Mouse (Mus musculus) left cerebral cortex, adult 8-10 months (tissue): ENCODE measurements around the gene Defb29. TPM values are rescaled to one million over a fixed set of nuclear protein-coding genes. Genes with fewer than 3 reads are reported as not detected.

Experiments
- DNase-seq, 2 experiments: peaks; one replicate each; pipeline ENCODE4 v3.0.0; 2022; ENCODE audit warnings: low spot score in 2 of 2
- total RNA-seq, 4 experiments: library from RNA; stranded (reverse); gene quantifications; 2 replicates each; pipeline ENCODE4 v1.2.4; 2022

Gene Defb29
- total RNA-seq, 4 experiments from 2014 or later, result not detected

GRCm38 (mm10) chr2:152500863-152501229 lies 39.1 kb downstream of the Defb29 start:
- DNase-seq, result no peak

DNA sequence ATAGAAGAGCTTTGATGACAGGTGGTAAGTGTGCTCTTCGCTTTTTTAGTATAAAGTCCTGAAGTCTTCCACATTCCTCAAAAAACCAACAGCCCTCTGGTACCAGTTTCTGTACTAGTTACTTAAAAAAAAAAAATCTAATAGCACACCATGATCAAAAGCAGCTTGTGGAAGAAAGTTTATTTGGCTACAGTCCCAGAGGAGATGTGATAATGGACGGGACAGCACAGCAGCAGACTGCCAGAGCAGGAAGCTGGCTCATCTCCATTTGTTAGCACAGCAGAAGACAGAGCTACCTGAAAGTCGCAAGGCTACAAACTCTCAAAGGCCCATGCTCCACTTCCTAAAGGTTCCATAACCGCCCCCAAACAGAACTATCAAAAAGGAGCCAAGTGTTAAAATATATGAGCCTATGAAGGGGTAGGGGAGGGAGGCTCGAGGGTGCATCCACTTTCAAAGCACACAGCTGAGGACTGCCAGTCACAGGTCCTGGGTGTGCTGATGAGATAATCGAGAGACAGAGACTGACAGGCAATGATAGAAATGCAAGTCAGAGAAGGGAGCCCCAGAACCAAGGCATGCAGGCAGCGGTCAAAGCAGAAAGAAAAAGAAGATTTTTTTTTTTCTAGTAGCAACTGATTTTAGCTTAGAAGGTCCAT lies 39.6 kb downstream of the Defb29 start:
- DNase-seq, result no peak

DNA sequence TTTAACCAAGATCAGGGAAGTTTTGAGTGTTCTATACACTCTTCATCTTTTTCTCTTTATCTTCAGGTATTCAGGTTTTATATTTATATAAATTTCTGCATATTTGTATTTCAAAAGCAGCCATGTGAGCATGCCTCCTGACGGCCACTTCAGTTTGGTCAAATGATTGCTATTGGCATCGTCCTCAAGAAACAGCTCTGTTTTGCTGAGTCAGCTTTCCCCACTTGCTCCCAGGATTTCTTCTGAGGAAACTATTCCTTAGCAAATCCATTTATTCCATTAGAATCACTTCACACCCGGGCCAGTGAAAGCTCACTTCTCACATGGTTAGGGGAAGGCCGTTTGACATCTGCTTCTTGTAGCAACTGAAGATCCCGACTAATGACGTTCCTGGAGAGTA lies 41.9 kb downstream of the Defb29 start:
- DNase-seq, result no peak

DNA sequence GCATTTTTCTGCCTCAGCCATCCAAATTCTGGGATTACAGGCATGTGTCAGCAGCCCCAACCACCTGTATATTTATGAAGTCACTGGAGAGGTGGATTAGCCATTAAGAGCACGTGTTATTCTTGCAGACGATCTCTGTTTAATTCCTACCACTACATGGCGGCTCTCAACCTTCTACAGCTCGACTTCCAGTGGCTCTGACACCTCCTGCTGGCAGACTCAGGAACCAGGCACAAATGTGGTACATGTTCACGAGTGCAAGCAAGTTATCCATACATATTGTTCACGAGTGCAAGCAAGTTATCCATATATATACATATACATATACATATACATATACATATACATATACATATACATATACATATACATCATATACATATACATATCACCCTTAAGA lies 46.7 kb downstream of the Defb29 start:
- DNase-seq, result no peak

DNA sequence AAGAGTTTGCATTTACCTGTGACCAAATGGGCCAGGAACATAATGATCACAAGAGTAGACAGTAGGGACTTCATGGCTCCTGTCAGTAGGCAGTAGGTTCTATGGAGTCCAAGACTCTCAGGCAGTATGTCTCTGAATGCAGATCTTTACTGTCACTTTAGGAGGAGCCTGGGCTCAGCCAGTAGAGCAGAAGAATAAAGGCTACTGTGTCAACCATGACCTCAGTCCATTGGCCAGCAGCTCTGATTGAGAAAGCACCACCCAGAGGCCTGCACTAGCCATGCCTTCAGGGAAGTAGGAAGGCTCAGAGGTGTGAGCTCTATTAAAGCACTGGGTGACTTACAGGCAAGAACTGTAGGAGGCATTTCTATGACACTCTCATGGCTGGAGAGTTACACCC lies 49.9 kb downstream of the Defb29 start, which contains the start of gene Defb22:
Defb22 (minus strand) TSS at position 101 of the 400 bp plus-strand sequence.
- DNase-seq, result no peak

Other genes starting within 250 kb of the Defb29 start
- gene Tbc1d20, start 246.3 kb downstream of the Defb29 start, total RNA-seq, result 10 to 100 TPM; 52.5 to 56.3 (median 55.9) TPM
- 100 to 1,000 TPM; 105 to 110 (median 105) TPM for gene Rbck1, start 207.4 kb downstream of the Defb29 start, total RNA-seq
- 1 to 10 TPM in 3 of 4 experiments, under 1 TPM in 1; 0.84 to 2.1 (median 1.5) TPM for gene Trib3, start 196.1 kb downstream of the Defb29 start, total RNA-seq
- 100 to 1,000 TPM; 112 to 125 (median 120) TPM for gene Nrsn2, start 163.5 kb downstream of the Defb29 start, total RNA-seq
- gene Sox12, start 142.0 kb downstream of the Defb29 start, total RNA-seq, result 10 to 100 TPM; 12.9 to 15.4 (median 14.3) TPM
- 10 to 100 TPM in 3 of 4 experiments, 1 to 10 TPM in 1; 9.6 to 11.2 (median 10.9) TPM for gene Zcchc3, start 125.1 kb downstream of the Defb29 start, total RNA-seq
- gene 6820408C15Rik, start 124.5 kb downstream of the Defb29 start, total RNA-seq, result 1 to 10 TPM; 2.0 to 3.7 (median 2.7) TPM
- not detected for gene Defb23, start 75.5 kb downstream of the Defb29 start, total RNA-seq
- gene Defb20, start 63.0 kb downstream of the Defb29 start, total RNA-seq, result not detected
- gene Defb22, start 50.0 kb downstream of the Defb29 start, total RNA-seq, result not detected
- not detected for gene Defb26, start 28.4 kb downstream of the Defb29 start, total RNA-seq
- not detected for gene Defb28, start 21.8 kb downstream of the Defb29 start, total RNA-seq
- gene Gm17416, start 29.2 kb upstream of the Defb29 start, total RNA-seq, result not detected
- gene Defb21, start 32.6 kb upstream of the Defb29 start, total RNA-seq, result not detected
- not detected for gene Defb19, start 40.2 kb upstream of the Defb29 start, total RNA-seq
- gene Defb45, start 59.3 kb upstream of the Defb29 start, total RNA-seq, result not detected
- gene Defb36, start 64.2 kb upstream of the Defb29 start, total RNA-seq, result not detected
- not detected for gene Defb25, start 83.0 kb upstream of the Defb29 start, total RNA-seq
- gene Rem1, start 86.9 kb upstream of the Defb29 start, total RNA-seq, result 1 to 10 TPM in 2 of 4 experiments, under 1 TPM in 2; 0.87 to 1.6 (median 1.1) TPM
- 10 to 100 TPM; 59.6 to 78.5 (median 71.8) TPM for gene H13, start 129.4 kb upstream of the Defb29 start, total RNA-seq
- 10 to 100 TPM; 15.5 to 18.6 (median 18.2) TPM for gene Mcts2, start 146.9 kb upstream of the Defb29 start, total RNA-seq
- 10 to 100 TPM; 19.1 to 30.8 (median 22.9) TPM for gene Id1, start 196.2 kb upstream of the Defb29 start, total RNA-seq
- gene Cox4i2, start 214.1 kb upstream of the Defb29 start, total RNA-seq, result 1 to 10 TPM; 2.1 to 4.8 (median 2.5) TPM